Mouse (Mus musculus) midbrain, postnatal 0 days (tissue): Measurements from ENCODE around the gene Hinfp. TPM values are rescaled to one million over a fixed set of nuclear protein-coding genes. Genes with fewer than 3 reads are reported as not detected.

Experiments used
- ATAC-seq: fragments of 200-750 bp; cut with Nextera tagmentation; 2 replicates; pipeline ENCODE4 v1.8.0; 2017; ENCODE audit warnings: moderate number of reproducible peaks, mild to moderate bottlenecking, moderate TSS enrichment, moderate library complexity; ENCODE audit not compliant: low FRiP score
- DNase-seq: peaks from one replicate; pipeline ENCODE4 v3.0.0-alpha.2; 2015; ENCODE audit warnings: low spot score
- H3K27ac ChIP-seq: fragments of 300-500 bp; sonication (generic); 2 replicates; pipeline ENCODE4 v1.5.1; 2014; ENCODE audit warnings: low read depth, mild to moderate bottlenecking, low read length, mixed read lengths
- H3K27me3 ChIP-seq: fragments of 300-500 bp; sonication (generic); 2 replicates; pipeline ENCODE4 v1.6.1; 2014; ENCODE audit warnings: low read length, control low read depth, mixed read lengths; ENCODE audit not compliant: insufficient read depth
- H3K36me3 ChIP-seq: fragments of 300-500 bp; sonication (generic); 2 replicates; pipeline ENCODE4 v1.6.1; 2014; ENCODE audit warnings: low read length, control low read depth, mixed read lengths; ENCODE audit not compliant: insufficient read depth
- H3K4me1 ChIP-seq: fragments of 300-500 bp; sonication (generic); 2 replicates; pipeline ENCODE4 v1.6.1; 2014; ENCODE audit warnings: mild to moderate bottlenecking, control low read depth, antibody characterized with exemption, low read length, mixed read lengths; ENCODE audit not compliant: insufficient read depth
- H3K4me2 ChIP-seq: fragments of 300-500 bp; sonication (generic); 2 replicates; pipeline ENCODE4 v1.6.1; 2014; ENCODE audit warnings: low read depth, mild to moderate bottlenecking, low read length, mixed read lengths; ENCODE audit not compliant: poor library complexity, severe bottlenecking
- H3K4me3 ChIP-seq: fragments of 300-500 bp; sonication (generic); 2 replicates; pipeline ENCODE4 v1.5.1; 2014; ENCODE audit warnings: low read depth, mild to moderate bottlenecking, low read length, moderate library complexity
- H3K9ac ChIP-seq: fragments of 300-500 bp; sonication (generic); replicated peaks from 2 replicates; pipeline ENCODE4 v1.6.1; 2014; ENCODE audit warnings: mild to moderate bottlenecking, low read length, moderate library complexity, mixed read lengths; ENCODE audit not compliant: poor library complexity, severe bottlenecking
- H3K9me3 ChIP-seq: fragments of 300-500 bp; sonication (generic); 2 replicates; pipeline ENCODE4 v1.6.1; 2016; ENCODE audit warnings: low read length, control low read depth
- CTCF ChIP-seq: IDR thresholded peaks from 2 replicates; pipeline ENCODE4 v1.5.1; 2016; ENCODE audit warnings: antibody characterized with exemption, mild to moderate bottlenecking
- WGBS: fragments of 180-500 bp; shearing (Covaris S2); extraction: QIAGEN DNeasy Blood & Tissue Kit; methylation state at CpG from one replicate; pipeline ENCODE4 v1.1.7; 2014; 5-methylcytosine and 5-hydroxymethylcytosine counted together
- polyA plus RNA-seq: library from polyadenylated mRNA; unstranded; fragments of >200 nt; fragmentation: Nextera tagmentation; extraction: Ambion mirVana; gene quantifications from 2 replicates; pipeline ENCODE4 v1.2.1, GENCODE M21; 2015
- total RNA-seq: library from RNA; depleted of rRNA; stranded (reverse); fragments of >200 nt; gene quantifications from 2 replicates; pipeline ENCODE4 v1.2.3, GENCODE M21; 2014

The Hinfp gene
- total and polyA plus RNA-seq, 2 experiments from 2014 or later, result 15.2 to 21.8 TPM

DNA sequence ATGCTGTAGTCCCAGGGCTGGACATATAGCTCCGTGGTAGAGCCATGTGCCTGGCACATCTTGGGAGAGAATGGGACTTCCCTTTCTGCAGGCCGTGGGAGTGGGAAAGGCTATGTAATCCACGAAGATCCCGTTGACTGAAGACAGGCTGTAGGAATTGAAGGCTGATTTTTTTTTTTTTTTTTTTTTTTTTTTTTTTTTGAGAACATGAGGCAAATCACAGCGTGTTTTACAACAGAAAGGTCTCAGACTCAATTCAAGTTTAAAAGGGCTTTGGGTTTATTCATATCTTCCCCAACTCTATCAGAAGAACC, 30.6 kb upstream of the Hinfp start:
- H3K4me1 ChIP-seq, result peaks cover 5% of the 10 kb centered on the region; the same call in 1 of the 2 replicates
- DNase-seq, result no peak
- H3K36me3 ChIP-seq, result peaks cover 28% of the 10 kb centered on the region
- no peaks in the 10 kb centered on the region for H3K27me3 ChIP-seq
- peak overlapping the region; percentile 85; the same call in 1 of the 2 replicates for H3K27ac ChIP-seq
- H3K9ac ChIP-seq, result peak overlapping the region; percentile 90
- no peak for ATAC-seq
- H3K4me3 ChIP-seq, result peak overlapping the region; percentile 87
- no peaks in the 10 kb centered on the region for H3K9me3 ChIP-seq
- no peak for TF ChIP-seq CTCF
- WGBS, result 3% methylated on average over 5 of the region's 5 CpGs
- H3K4me2 ChIP-seq, result peak overlapping the region; percentile 86

- H3K27me3 ChIP-seq, result no peaks in the 10 kb centered on the region
- DNase-seq (no peak), ATAC-seq (no peak)
- under 1% methylated on average over 50 of the region's 50 CpGs for WGBS
- peak overlapping the region; percentile 87 for H3K4me3 ChIP-seq
- H3K27ac ChIP-seq, result peak overlapping the region; percentile 85
- H3K36me3 ChIP-seq, result peaks cover 28% of the 10 kb centered on the region
- no peaks in the 10 kb centered on the region for H3K9me3 ChIP-seq
- no peak for TF ChIP-seq CTCF
- peak overlapping the region; percentile 90 for H3K9ac ChIP-seq
- peak overlapping the region; percentile 86 for H3K4me2 ChIP-seq
- peaks cover 5% of the 10 kb centered on the region; the same call in 1 of the 2 replicates for H3K4me1 ChIP-seq
Measured at GRCm38 (mm10) chr9:44335331-44336092, 30.0 kb upstream of the Hinfp start.

- peaks cover 5% of the 10 kb centered on the region; the same call in 1 of the 2 replicates for H3K4me1 ChIP-seq
- under 1% methylated on average over 85 of the region's 91 CpGs for WGBS
- H3K9ac ChIP-seq, result peak within 1 kb of the TSS; percentile 90
- H3K27ac ChIP-seq, result peak within 1 kb of the TSS; percentile 85
- TF ChIP-seq CTCF, result peak; percentile 68
- ATAC-seq, result peak; percentile 96
- H3K36me3 ChIP-seq, result peaks cover 31% of the 10 kb centered on the region
- H3K4me2 ChIP-seq, result peak within 1 kb of the TSS; percentile 86
- peak within 1 kb of the TSS; percentile 87 for H3K4me3 ChIP-seq
- no peaks in the 10 kb centered on the region for H3K9me3 ChIP-seq
- no peaks in the 10 kb centered on the region for H3K27me3 ChIP-seq
- peak; percentile 100 for DNase-seq
Measured at GRCm38 (mm10) chr9:44334396-44335330, 29.2 kb upstream of the Hinfp start, which contains the start of gene H2afx. Gene H2afx (plus strand): TSS chr9:44334694.

DNA sequence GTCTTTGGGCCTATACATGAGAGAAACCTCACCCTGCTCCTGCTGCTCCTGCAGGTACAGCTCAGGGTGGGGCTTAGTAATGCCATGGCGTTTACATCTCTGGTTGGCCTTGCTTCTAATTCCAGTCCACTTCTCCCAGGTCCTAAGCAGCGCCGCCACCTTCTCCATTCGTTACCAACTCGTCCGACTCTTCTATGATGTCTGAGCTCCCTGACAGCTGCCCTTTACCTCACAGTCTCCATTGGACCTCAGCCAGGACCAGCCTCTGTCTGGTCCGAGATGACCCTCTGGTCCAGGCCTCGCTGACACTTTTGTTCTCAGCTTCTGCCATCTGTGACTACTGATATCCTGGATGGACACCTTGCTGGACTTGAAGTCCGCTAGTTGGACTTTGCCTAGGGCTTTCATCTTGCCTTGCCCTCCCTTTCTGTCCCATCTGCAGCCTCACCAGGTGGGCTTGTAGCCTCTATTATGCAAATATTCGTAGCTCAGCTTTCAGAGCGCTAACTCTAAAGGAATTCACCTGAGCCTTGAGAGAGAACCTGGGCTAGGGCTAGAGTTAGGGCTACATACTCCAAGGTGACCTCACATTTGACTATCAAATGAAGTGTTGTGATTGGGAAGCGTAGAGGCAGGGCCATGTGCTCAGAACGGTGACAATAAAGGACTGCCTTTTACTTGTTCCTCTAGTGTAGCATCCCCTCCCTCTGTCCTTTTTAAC, 27.6 kb upstream of the Hinfp start:
- no peak for TF ChIP-seq CTCF

DNA sequence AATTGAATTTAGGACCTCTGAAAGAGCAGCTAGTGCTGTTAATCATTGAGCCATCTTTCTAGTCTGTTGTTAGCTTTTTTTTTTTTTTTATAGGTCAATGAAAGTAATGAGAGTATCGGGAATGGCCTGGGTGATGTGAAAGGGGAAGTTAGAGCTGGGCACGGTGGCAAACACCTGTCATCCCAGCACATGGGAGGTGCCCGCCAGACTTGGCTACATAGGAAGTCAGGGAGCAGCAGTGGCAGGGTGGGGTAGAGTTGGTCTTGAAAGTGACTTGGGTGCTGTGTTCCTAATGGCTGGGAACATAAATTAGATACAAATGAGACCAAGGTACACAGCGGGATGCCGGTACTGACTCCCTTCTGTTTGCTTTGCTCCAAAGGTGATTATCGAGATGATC, 25.3 kb upstream of the Hinfp start:
- no peak overlapping the region for H3K27ac ChIP-seq
- no peaks in the 10 kb centered on the region for H3K27me3 ChIP-seq
- H3K4me1 ChIP-seq, result 0 out of 2 replicates have a peak, but pooled peaks cover 8% of the 10 kb centered on the region
- peaks cover 23% of the 10 kb centered on the region for H3K36me3 ChIP-seq
- H3K4me2 ChIP-seq, result no peak overlapping the region
- no peak overlapping the region for H3K4me3 ChIP-seq
- DNase-seq (no peak), ATAC-seq (no peak)
- no peaks in the 10 kb centered on the region for H3K9me3 ChIP-seq
- no peak overlapping the region for H3K9ac ChIP-seq
- TF ChIP-seq CTCF, result no peak
- WGBS, result 97% methylated on average over 6 of the region's 6 CpGs

More for the DNA sequence above, 27.6 kb upstream of the Hinfp start:
- DNase-seq (no peak), ATAC-seq (no peak)
- H3K4me1 ChIP-seq, result peaks cover 5% of the 10 kb centered on the region; the same call in 1 of the 2 replicates
- no peaks in the 10 kb centered on the region for H3K9me3 ChIP-seq
- no peak overlapping the region for H3K4me2 ChIP-seq
- H3K27ac ChIP-seq, result no peak overlapping the region
- H3K36me3 ChIP-seq, result peaks cover 25% of the 10 kb centered on the region
- WGBS, result 95% methylated on average over 13 of the region's 13 CpGs
- no peak overlapping the region for H3K4me3 ChIP-seq
- no peak overlapping the region for H3K9ac ChIP-seq
- H3K27me3 ChIP-seq, result no peaks in the 10 kb centered on the region
